Mouse (Mus musculus): ENCODE data around the gene Mgme1.

Mgme1 gene

GRCm38 (mm10) chr2:144270507-144271420 is at the start of gene Mgme1, which contains the start of gene Snx5:
Gene Mgme1, plus strand, starts transcription at chr2:144270663.
Gene Snx5, minus strand, starts transcription at chr2:144270906.
- DNase-seq = peak; percentile 96

- DNase-seq = no peak
Measured at GRCm38 (mm10) chr2:144224351-144224750, 46.1 kb upstream of the Mgme1 start.

- no peak for DNase-seq
Measured at GRCm38 (mm10) chr2:144226906-144227586, 43.4 kb upstream of the Mgme1 start.

- DNase-seq = no peak
Measured at GRCm38 (mm10) chr2:144228521-144229346, 41.7 kb upstream of the Mgme1 start.

- DNase-seq = no peak
Measured at GRCm38 (mm10) chr2:144229647-144230046, 40.8 kb upstream of the Mgme1 start.

- DNase-seq = no peak
Measured at GRCm38 (mm10) chr2:144230498-144230897, 40.0 kb upstream of the Mgme1 start.

- DNase-seq = no peak
Measured at GRCm38 (mm10) chr2:144231115-144231514, 39.3 kb upstream of the Mgme1 start.

- no peak for DNase-seq
Measured at GRCm38 (mm10) chr2:144233534-144233933, 36.9 kb upstream of the Mgme1 start.

- DNase-seq = no peak
Measured at GRCm38 (mm10) chr2:144235776-144236175, 34.7 kb upstream of the Mgme1 start.

- DNase-seq = no peak
Measured at GRCm38 (mm10) chr2:144236791-144237584, 33.5 kb upstream of the Mgme1 start.

GRCm38 (mm10) chr2:144238341-144238740 is 32.1 kb upstream of the Mgme1 start:
- DNase-seq = no peak

GRCm38 (mm10) chr2:144239318-144239717 is 31.1 kb upstream of the Mgme1 start:
- DNase-seq = no peak

- DNase-seq = no peak
Measured at GRCm38 (mm10) chr2:144240095-144240899, 30.2 kb upstream of the Mgme1 start.

GRCm38 (mm10) chr2:144245464-144245863 is 25.0 kb upstream of the Mgme1 start:
- DNase-seq = no peak

- DNase-seq = no peak
Measured at GRCm38 (mm10) chr2:144246270-144246669, 24.2 kb upstream of the Mgme1 start.

GRCm38 (mm10) chr2:144247337-144247978 is 23.0 kb upstream of the Mgme1 start:
- DNase-seq = no peak

- no peak for DNase-seq
Measured at GRCm38 (mm10) chr2:144248613-144249376, 21.7 kb upstream of the Mgme1 start.

GRCm38 (mm10) chr2:144250111-144250510 is 20.4 kb upstream of the Mgme1 start:
- DNase-seq = no peak

- no peak for DNase-seq
Measured at GRCm38 (mm10) chr2:144262837-144263236, 7.6 kb upstream of the Mgme1 start.

Data from right cerebral cortex, adult 18-20 months (tissue).